20 mouse cellular contexts compared by ENCODE assay signal in the genomic region with DNA sequence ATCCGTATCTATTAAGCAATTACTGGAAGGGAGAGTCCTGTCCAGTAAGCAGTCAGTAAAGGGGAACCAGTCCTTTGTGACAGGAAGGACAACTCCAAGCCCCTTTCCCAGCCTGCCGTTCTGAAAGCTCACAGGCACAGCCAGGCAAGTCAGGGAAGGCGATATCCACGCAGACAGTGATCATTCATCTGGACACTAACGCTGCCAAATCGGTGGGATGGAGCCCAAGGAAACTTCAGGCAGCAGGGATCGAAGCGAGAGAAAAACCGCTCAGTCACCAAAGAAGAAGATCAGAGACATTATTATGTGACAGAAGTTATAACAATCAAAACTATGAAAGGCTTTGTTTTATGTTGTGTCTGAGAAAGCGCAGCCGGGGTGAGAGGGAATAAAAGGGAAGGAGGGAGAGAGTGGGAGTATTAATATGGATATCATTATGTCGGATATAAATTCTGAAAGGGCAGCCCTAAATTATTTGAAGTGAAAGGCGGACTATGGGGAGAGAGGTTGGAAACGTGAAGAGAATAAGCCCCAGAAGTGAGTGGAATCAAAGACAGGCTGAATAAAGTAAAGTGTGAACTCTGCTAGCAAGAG. TPM values are rescaled to one million over a fixed set of nuclear protein-coding genes. Genes with fewer than 3 reads are reported as not detected.
DNase-seq lines count a peak whose midpoint lies in the region; ATAC-seq lines count a peak whose summit lies in the region.
"Had no signal": no experiment of that assay in that cellular context is flagged by ENCODE, and none has a peak within 500 bp of the region (broad histone marks: within the 10 kb centered on the region; RNA-seq: fewer than 3 reads in every experiment).

No protein-coding gene starts in this region.

- no peak overlapping the region for H3K9ac ChIP-seq in lung, embryonic 16.5 days (ENCODE audit: low read length)
- no peak overlapping the region for H3K9ac ChIP-seq in limb, embryonic 13.5 days
- H3K9ac ChIP-seq in neural tube, embryonic 15.5 days (replicated peaks), result no peak overlapping the region; the same call in 1 of the 2 replicates
- H3K9ac ChIP-seq in heart, embryonic 11.5 days (ENCODE audit: low read depth, low read length), result no peak overlapping the region
- H3K9ac ChIP-seq: embryonic facial prominence, embryonic 13.5 days; liver, embryonic 13.5 days had no signal

- no peaks in the 10 kb centered on the region for H3K4me1 ChIP-seq in lung, embryonic 16.5 days (replicated peaks; ENCODE audit: control insufficient read depth, insufficient read depth, low read length)
- H3K4me1 ChIP-seq in limb, embryonic 13.5 days, result peaks cover 22% of the 10 kb centered on the region
- no peaks in the 10 kb centered on the region for H3K4me1 ChIP-seq in neural tube, embryonic 15.5 days
- H3K4me1 ChIP-seq in heart, embryonic 11.5 days (ENCODE audit: control insufficient read depth, insufficient read depth, low read length), result peaks cover 7% of the 10 kb centered on the region; the same call in 1 of the 2 replicates

- H3K27me3 ChIP-seq in lung, embryonic 16.5 days (ENCODE audit: control insufficient read depth, insufficient read depth, low read depth, low read length), result no peaks in the 10 kb centered on the region
- H3K27me3 ChIP-seq in limb, embryonic 13.5 days, result no peaks in the 10 kb centered on the region
- H3K27me3 ChIP-seq in neural tube, embryonic 15.5 days (replicated peaks), result no peaks in the 10 kb centered on the region
- H3K27me3 ChIP-seq in heart, embryonic 11.5 days (ENCODE audit: control insufficient read depth, insufficient read depth, low read length), result no peaks in the 10 kb centered on the region
- H3K27me3 ChIP-seq: embryonic facial prominence, embryonic 13.5 days; liver, embryonic 13.5 days; megakaryocyte, embryonic 14.5 days had no signal

- no peak overlapping the region for H3K27ac ChIP-seq in lung, embryonic 16.5 days (ENCODE audit: low read length)
- H3K27ac ChIP-seq in limb, embryonic 13.5 days, result no peak overlapping the region
- H3K27ac ChIP-seq in neural tube, embryonic 15.5 days (replicated peaks), result no peak overlapping the region
- no peak overlapping the region for H3K27ac ChIP-seq in heart, embryonic 11.5 days (ENCODE audit: low read depth, low read length)
- H3K27ac ChIP-seq: embryonic facial prominence, embryonic 13.5 days; liver, embryonic 13.5 days had no signal

- DNase-seq in cerebellum, postnatal 10 days, result peak; percentile 18 to 41
- DNase-seq in cerebellum, adult 11-12 months, result no peak
- DNase-seq in lung, postnatal 25 days (ENCODE audit: low spot score), result no peak
- DNase-seq in thymus, postnatal 36 days, result no peak
- DNase-seq: gastrocnemius, postnatal 14 days; heart, postnatal 10 days; kidney, adult 18-20 months; kidney, postnatal 14 days; liver, embryonic 13.5 days; right cerebral cortex, postnatal 25 days had no signal

- peak; percentile 26; the same call in 1 of the 2 replicates for ATAC-seq in lung, embryonic 16.5 days (ENCODE audit: low read depth)
- ATAC-seq in limb, embryonic 13.5 days (ENCODE audit: low FRiP score, low read depth), result no peak
- ATAC-seq in neural tube, embryonic 15.5 days (ENCODE audit: low FRiP score), result peak; percentile 14; the same call in 1 of the 2 replicates
- no peak for ATAC-seq in heart, embryonic 11.5 days (replicated peaks; ENCODE audit: insufficient number of reproducible peaks, low FRiP score, low TSS enrichment)
- ATAC-seq: CD4-positive, CD25-positive, alpha-beta regulatory T cell, adult 4 months; hindbrain, embryonic 16.5 days; lung, postnatal 0 days had no signal

- no peak overlapping the region for H3K4me2 ChIP-seq in lung, embryonic 16.5 days (ENCODE audit: low read depth, low read length)
- H3K4me2 ChIP-seq in limb, embryonic 13.5 days (replicated peaks), result 0 out of 2 replicates have a peak overlapping the region, but pooled peaks have one; percentile 1
- H3K4me2 ChIP-seq in neural tube, embryonic 15.5 days, result no peak overlapping the region
- H3K4me2 ChIP-seq in heart, embryonic 11.5 days, result no peak overlapping the region
- H3K4me2 ChIP-seq: embryonic facial prominence, embryonic 13.5 days; liver, embryonic 13.5 days had no signal

- 36% methylated on average over 14 of the region's 14 CpGs for WGBS in lung, embryonic 16.5 days
- 27% methylated on average over 14 of the region's 14 CpGs for WGBS in limb, embryonic 13.5 days
- WGBS in neural tube, embryonic 15.5 days, result 27% methylated on average over 14 of the region's 14 CpGs
- 62% methylated on average over 14 of the region's 14 CpGs for WGBS in heart, embryonic 11.5 days (ENCODE audit: insufficient replicate concordance)

- no peaks in the 10 kb centered on the region for H3K9me3 ChIP-seq in lung, embryonic 16.5 days (ENCODE audit: control insufficient read depth, low read length)
- H3K9me3 ChIP-seq in limb, embryonic 13.5 days, result no peaks in the 10 kb centered on the region
- no peaks in the 10 kb centered on the region for H3K9me3 ChIP-seq in neural tube, embryonic 15.5 days (replicated peaks)
- H3K9me3 ChIP-seq in heart, embryonic 11.5 days (replicated peaks; ENCODE audit: control insufficient read depth, low read length), result no peaks in the 10 kb centered on the region
- H3K9me3 ChIP-seq: embryonic facial prominence, embryonic 13.5 days; G1E; liver, embryonic 13.5 days; megakaryocyte, embryonic 14.5 days had no signal

- H3K4me3 ChIP-seq in lung, embryonic 16.5 days (ENCODE audit: low read length), result no peak overlapping the region
- H3K4me3 ChIP-seq in limb, embryonic 13.5 days, result no peak overlapping the region
- H3K4me3 ChIP-seq in neural tube, embryonic 15.5 days (replicated peaks), result no peak overlapping the region
- H3K4me3 ChIP-seq in heart, embryonic 11.5 days (ENCODE audit: low read depth, low read length), result no peak overlapping the region
- H3K4me3 ChIP-seq: embryonic facial prominence, embryonic 13.5 days; liver, embryonic 13.5 days; megakaryocyte, embryonic 14.5 days had no signal

- H3K36me3 ChIP-seq in lung, embryonic 16.5 days (ENCODE audit: control insufficient read depth, insufficient read depth, low read length), result no peaks in the 10 kb centered on the region
- peaks cover 8% of the 10 kb centered on the region for H3K36me3 ChIP-seq in limb, embryonic 13.5 days
- no peaks in the 10 kb centered on the region for H3K36me3 ChIP-seq in neural tube, embryonic 15.5 days
- no peaks in the 10 kb centered on the region; the same call in 1 of the 2 replicates for H3K36me3 ChIP-seq in heart, embryonic 11.5 days (ENCODE audit: control insufficient read depth, insufficient read depth, low read length)
- H3K36me3 ChIP-seq: liver, embryonic 13.5 days had no signal

RNA-seq across cellular contexts. Expression of a gene that starts 29.0 kb away (rescaled TPM):
- polyA plus RNA-seq in lung, embryonic 16.5 days (2015; fragmentation: Nextera tagmentation; extraction: Ambion mirVana), result 0.24 and 0.47 TPM in 2 replicates
- polyA plus RNA-seq in limb, embryonic 13.5 days (2015; fragmentation: Nextera tagmentation; extraction: Ambion mirVana), result 26.3 and 28.0 TPM in 2 replicates
- polyA plus RNA-seq in neural tube, embryonic 15.5 days (2015; fragmentation: Nextera tagmentation; extraction: Ambion mirVana), result 0.19 and 0.29 TPM in 2 replicates
- polyA plus RNA-seq in heart, embryonic 11.5 days (2014; fragmentation: Nextera tagmentation; extraction: Ambion mirVana), result 0.21 and 0.40 TPM in 2 replicates
- polyA plus RNA-seq: CD4-positive, CD25-positive, alpha-beta regulatory T cell, adult 4 months; G1E had no signal

Comparison
In these comparisons a context has a peak if more than half of its experiments do, and no peak if none do; other contexts are left out.
1. DNase-seq: peak in cerebellum, postnatal 10 days (2 of 2); none in cerebellum, adult 11-12 months (single experiment), lung, postnatal 25 days (single experiment) and thymus, postnatal 36 days (0 of 2).
2. ATAC-seq: peak in lung, embryonic 16.5 days (single experiment) and neural tube, embryonic 15.5 days (single experiment); none in limb, embryonic 13.5 days (single experiment) and heart, embryonic 11.5 days (single experiment).
3. RNA of a gene that starts 29.0 kb away (polyA plus RNA-seq): 26.3 to 28.0 TPM in limb, embryonic 13.5 days; 0.21 to 0.40 TPM in heart, embryonic 11.5 days, 0.19 to 0.29 TPM in neural tube, embryonic 15.5 days and 0.24 to 0.47 TPM in lung, embryonic 16.5 days; every median in the first group is over 10 times any median in the second.